9 mouse cellular contexts compared by ENCODE assay signal in genomic region chr10:63099941-63100562, GRCm38 (mm10). TPM values are rescaled to one million over a fixed set of nuclear protein-coding genes. Genes with fewer than 3 reads are reported as not detected.
A peak's percentile ranks its signal among the peaks of the same experiment; 100 is the strongest.
DNase-seq lines count a peak whose midpoint lies in the region; ATAC-seq and TF ChIP-seq lines count a peak whose summit lies in the region.
"Had no signal": no experiment of that assay in that cellular context is flagged by ENCODE, and none has a peak within 500 bp of the region (broad histone marks: within the 10 kb centered on the region; RNA-seq: fewer than 3 reads in every experiment).

No protein-coding gene starts in this region.

- ATAC-seq in intestine, postnatal 0 days, result no peak
- ATAC-seq in limb, embryonic 13.5 days (ENCODE audit: low FRiP score, low read depth), result peak; percentile 76
- ATAC-seq in neural tube, embryonic 13.5 days (ENCODE audit: low read depth), result peak; percentile 93

- peak overlapping the region; percentile 35; the same call in 1 of the 2 replicates for H3K9ac ChIP-seq in intestine, postnatal 0 days (ENCODE audit: low read depth, low read length)
- H3K9ac ChIP-seq in limb, embryonic 13.5 days, result peak overlapping the region; percentile 75
- peak overlapping the region; percentile 72 for H3K9ac ChIP-seq in neural tube, embryonic 13.5 days

- DNase-seq in layer of hippocampus, adult 11-12 months (ENCODE audit: low spot score), result peak; percentile 64
- DNase-seq in layer of hippocampus, adult 9-10 months (ENCODE audit: low spot score), result no peak
- peak; percentile 95 for DNase-seq in cerebellum, postnatal 25 days
- peak; percentile 55 for DNase-seq in gastrocnemius, postnatal 10 days
- peak; percentile 45 for DNase-seq in thymus, postnatal 14 days

- H3K4me3 ChIP-seq in intestine, postnatal 0 days (ENCODE audit: low read depth, low read length), result peak overlapping the region; percentile 51
- H3K4me3 ChIP-seq in limb, embryonic 13.5 days, result peak overlapping the region; percentile 62
- peak overlapping the region; percentile 58 for H3K4me3 ChIP-seq in neural tube, embryonic 13.5 days

- H3K36me3 ChIP-seq in intestine, postnatal 0 days (ENCODE audit: control insufficient read depth, insufficient read depth), result no peaks in the 10 kb centered on the region
- no peaks in the 10 kb centered on the region for H3K36me3 ChIP-seq in limb, embryonic 13.5 days
- no peaks in the 10 kb centered on the region for H3K36me3 ChIP-seq in neural tube, embryonic 13.5 days

- peaks cover 15% of the 10 kb centered on the region for H3K27me3 ChIP-seq in intestine, postnatal 0 days (replicated peaks; ENCODE audit: control insufficient read depth, insufficient read depth, low read length)
- peaks cover 46% of the 10 kb centered on the region for H3K27me3 ChIP-seq in limb, embryonic 13.5 days
- H3K27me3 ChIP-seq in neural tube, embryonic 13.5 days, result peaks cover 33% of the 10 kb centered on the region

- 0 out of 2 replicates have a peak, but pooled peaks cover 2% of the 10 kb centered on the region for H3K4me1 ChIP-seq in intestine, postnatal 0 days (replicated peaks; ENCODE audit: control insufficient read depth, insufficient read depth, low read length)
- H3K4me1 ChIP-seq in limb, embryonic 13.5 days, result peaks cover 10% of the 10 kb centered on the region; the same call in 1 of the 2 replicates
- peaks cover 15% of the 10 kb centered on the region for H3K4me1 ChIP-seq in neural tube, embryonic 13.5 days (replicated peaks)

- no peaks in the 10 kb centered on the region for H3K9me3 ChIP-seq in intestine, postnatal 0 days (ENCODE audit: control insufficient read depth)
- H3K9me3 ChIP-seq in limb, embryonic 13.5 days, result no peaks in the 10 kb centered on the region
- H3K9me3 ChIP-seq in neural tube, embryonic 13.5 days, result no peaks in the 10 kb centered on the region

- 0 out of 2 replicates have a peak, but pooled peaks have one; percentile 22 for TF ChIP-seq CTCF in intestine, postnatal 0 days (IDR thresholded peaks at IDR 0.05; ENCODE audit: low read depth)

- WGBS in intestine, postnatal 0 days, result under 1% methylated on average over 62 of the region's 62 CpGs
- WGBS in limb, embryonic 13.5 days, result under 1% methylated on average over 62 of the region's 62 CpGs
- WGBS in neural tube, embryonic 13.5 days, result under 1% methylated on average over 62 of the region's 62 CpGs

- H3K4me2 ChIP-seq in intestine, postnatal 0 days (replicated peaks; ENCODE audit: low read depth), result peak overlapping the region; percentile 87
- H3K4me2 ChIP-seq in limb, embryonic 13.5 days (replicated peaks), result peak overlapping the region; percentile 89
- H3K4me2 ChIP-seq in neural tube, embryonic 13.5 days, result peak overlapping the region; percentile 82

- no peak overlapping the region for H3K27ac ChIP-seq in intestine, postnatal 0 days (ENCODE audit: low read depth, low read length)
- H3K27ac ChIP-seq in limb, embryonic 13.5 days, result no peak overlapping the region
- H3K27ac ChIP-seq in neural tube, embryonic 13.5 days (replicated peaks), result no peak overlapping the region

RNA-seq across cellular contexts. Expression of gene Atoh7, which starts 0.6 kb away (rescaled TPM):
- under 1 TPM; 0.14 to 0.32 TPM for total RNA-seq in gastrocnemius, postnatal 10 days (2021)
- polyA plus RNA-seq in intestine, postnatal 0 days (2015; fragmentation: Nextera tagmentation; extraction: Ambion mirVana), result not detected in 2 replicates
- polyA plus RNA-seq in limb, embryonic 13.5 days (2015; fragmentation: Nextera tagmentation; extraction: Ambion mirVana), result 0.09 and 0.18 TPM in 2 replicates
- 0.36 and 0.89 TPM in 2 replicates for polyA plus RNA-seq in neural tube, embryonic 13.5 days (2015; fragmentation: Nextera tagmentation; extraction: Ambion mirVana)
- total RNA-seq: MEL had no signal

RNA-seq across cellular contexts. Expression of gene Pbld1, which starts 40.1 kb away (rescaled TPM):
- under 1 TPM; 0.56 to 0.75 TPM for total RNA-seq in gastrocnemius, postnatal 10 days (2021)
- polyA plus RNA-seq in intestine, postnatal 0 days (2015; fragmentation: Nextera tagmentation; extraction: Ambion mirVana), result 1.8 and 2.1 TPM in 2 replicates
- polyA plus RNA-seq in limb, embryonic 13.5 days (2015; fragmentation: Nextera tagmentation; extraction: Ambion mirVana), result 1.2 and 1.3 TPM in 2 replicates
- polyA plus RNA-seq in neural tube, embryonic 13.5 days (2015; fragmentation: Nextera tagmentation; extraction: Ambion mirVana), result 0.56 and 0.99 TPM in 2 replicates
